Mouse (Mus musculus): ENCODE results near the gene E330021D16Rik.

The E330021D16Rik gene

GRCm38 (mm10) chr6:136421059-136421458 lies 5.7 kb upstream of the E330021D16Rik start:
- DNase-seq = peak; percentile 66

DNA sequence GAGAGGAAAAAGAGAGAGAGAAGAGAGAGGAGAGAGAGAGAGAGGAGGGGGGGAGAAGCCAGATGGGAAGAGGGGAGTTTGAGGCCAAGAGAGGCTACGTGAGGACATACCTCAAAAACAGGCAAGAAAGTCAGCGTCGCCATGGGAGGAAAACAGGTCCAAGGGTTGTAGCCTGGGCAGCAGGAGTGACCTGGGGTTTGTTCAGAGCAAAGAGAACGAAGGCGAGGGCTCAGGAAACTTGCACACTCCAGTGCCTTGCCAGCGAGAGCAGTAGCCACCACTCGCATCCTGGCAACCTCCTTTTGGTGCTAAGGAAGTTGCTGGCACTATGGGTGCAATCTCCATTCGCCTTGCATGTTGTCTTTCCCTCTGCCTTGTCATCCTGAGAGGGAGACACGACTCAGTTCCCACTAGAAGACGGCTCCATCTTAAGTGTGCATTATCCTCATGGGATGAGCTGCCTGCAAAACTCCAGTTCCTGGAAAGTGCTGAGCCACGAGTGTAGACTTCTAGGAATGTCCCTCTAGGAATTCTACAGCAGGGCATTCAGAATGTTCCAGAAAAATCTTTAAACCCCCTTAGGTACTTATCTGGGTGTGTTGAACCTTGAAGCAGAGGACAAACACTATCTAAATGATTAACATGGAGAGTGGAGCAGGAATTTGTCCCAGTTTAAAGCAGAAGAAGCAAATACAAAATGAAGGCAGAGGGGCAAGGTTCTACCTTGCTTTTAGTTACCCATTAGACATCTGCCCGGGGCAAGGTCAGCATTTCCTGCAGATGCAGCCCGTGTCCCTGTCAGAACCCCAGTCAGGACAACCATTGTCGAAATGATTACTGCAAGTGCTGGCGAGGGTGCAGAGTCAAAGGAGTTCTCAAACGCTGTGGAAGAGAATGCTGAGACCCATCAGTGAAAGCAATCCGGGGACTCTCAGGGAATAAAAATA lies 3.8 kb upstream of the E330021D16Rik start:
- peak; percentile 63 for DNase-seq

DNA sequence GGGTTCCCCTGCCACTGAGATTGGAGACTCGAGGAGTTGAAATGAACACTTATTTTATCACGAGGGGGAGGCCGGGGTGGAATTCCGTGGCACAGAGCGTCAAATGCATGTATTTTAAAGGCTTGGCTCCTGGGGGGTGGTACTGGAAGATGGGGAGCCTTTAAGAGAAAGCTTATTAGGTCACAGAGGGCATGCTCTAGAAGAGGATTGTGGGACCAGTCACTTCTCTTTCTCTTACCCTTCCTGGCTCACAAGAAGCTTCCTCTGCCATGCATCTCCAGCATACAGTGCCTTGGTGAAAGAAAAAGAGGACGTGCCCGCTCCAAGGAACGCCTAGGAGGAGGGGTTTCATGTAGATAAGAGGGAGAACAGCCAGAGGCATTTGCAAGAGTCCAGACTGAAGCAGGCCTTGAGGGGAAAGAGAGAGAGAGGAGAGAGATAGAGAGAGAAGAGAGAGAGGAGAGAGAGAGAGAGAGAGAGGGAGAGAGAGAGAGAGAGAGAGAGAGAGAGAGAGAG lies 3.0 kb upstream of the E330021D16Rik start:
- DNase-seq = peak; percentile 75

- DNase-seq = peak; percentile 86
Observed at GRCm38 (mm10) chr6:136417864-136418263, 2.5 kb upstream of the E330021D16Rik start.

DNA sequence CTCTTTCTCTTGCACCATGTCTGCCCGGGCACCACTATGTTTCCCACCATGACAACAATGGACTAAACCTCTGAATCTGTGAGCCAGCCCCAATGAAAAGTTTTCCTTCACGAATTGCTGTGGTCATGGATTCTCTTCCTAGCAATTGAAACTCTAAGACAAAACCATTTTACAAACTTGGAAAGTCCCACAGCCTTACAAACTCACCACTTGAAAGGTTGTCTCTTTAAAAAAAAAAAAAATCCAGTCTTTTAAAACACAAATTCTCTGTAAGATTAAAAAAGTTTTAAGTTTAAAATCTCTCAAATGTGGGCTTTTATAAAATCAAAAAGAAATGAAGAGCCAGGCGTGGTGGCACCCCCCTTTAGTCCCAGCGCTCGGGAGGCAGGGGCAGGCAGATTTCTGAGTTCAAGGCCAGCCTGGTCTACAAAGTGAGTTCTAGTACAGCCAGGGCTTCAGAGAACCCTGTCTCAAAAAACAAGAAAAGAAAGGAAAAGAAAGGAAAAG lies 1.5 kb downstream of the E330021D16Rik start:
- peak; percentile 16 for DNase-seq

- DNase-seq = peak; percentile 72
Observed at GRCm38 (mm10) chr6:136407608-136408192, 7.7 kb downstream of the E330021D16Rik start.

DNA sequence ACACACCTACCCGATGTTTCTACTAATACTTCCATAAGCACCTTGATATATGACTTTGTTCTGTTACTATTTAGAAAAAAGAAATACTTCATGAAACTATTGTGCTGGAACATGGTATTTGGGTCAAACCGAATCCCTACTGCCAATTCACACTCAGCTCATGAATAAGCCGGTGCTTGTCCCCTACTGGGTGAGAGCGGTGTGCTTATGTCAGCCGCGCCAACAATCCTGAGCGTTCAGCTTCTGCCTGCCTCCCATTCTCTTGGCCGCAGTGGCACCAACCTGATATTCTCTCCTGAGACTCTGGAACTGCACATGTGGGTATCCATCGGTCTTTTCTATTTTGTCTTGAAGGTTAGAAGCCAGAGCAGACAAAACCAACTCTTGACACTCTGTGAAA lies 18.5 kb downstream of the E330021D16Rik start:
- DNase-seq = peak; percentile 60

- DNase-seq = peak; percentile 76
Observed at GRCm38 (mm10) chr6:136390262-136390661, 25.1 kb downstream of the E330021D16Rik start.

DNA sequence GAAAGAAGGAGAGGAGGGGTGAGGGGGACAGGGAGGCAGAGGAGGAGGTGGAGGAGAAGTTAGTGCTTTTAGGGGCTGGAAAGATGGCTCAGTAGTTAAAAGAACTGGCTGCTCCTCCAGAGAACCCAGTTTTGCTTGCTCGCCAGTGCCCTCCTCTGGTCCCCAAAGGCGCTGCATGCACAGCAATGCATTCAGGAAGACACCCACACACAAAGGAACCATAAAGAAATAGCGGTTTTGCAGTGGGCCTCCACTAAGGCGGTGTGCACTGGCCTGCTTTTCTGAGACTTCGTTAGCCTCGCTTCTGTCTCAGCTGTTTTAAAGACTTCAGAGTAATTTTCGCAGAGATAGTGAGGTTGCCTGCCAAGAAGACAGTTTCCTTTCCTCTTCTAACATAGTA lies 30.1 kb downstream of the E330021D16Rik start:
- DNase-seq = peak; percentile 5

DNA sequence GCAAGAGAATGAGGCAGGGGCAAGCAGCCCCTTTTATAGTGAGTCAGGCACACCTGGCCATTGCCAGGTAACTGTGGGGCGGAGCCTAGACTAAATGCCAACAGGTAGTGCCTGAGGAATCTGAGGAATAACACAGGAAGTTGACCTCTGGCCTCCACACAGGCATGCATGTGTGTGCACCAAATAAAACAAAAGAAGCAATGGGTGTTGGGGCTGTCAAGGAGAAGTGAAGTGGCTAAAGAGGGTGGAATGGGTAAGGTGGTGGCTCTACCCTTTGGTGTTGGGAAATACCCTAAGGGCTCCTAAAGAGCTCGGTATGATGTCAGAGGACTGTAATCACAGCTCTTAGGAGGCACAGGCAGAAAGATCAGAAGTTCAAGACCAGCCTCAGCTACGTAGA lies 32.2 kb downstream of the E330021D16Rik start:
- peak; percentile 74 for DNase-seq

- peak; percentile 54 for DNase-seq
Observed at GRCm38 (mm10) chr6:136376097-136376496, 39.3 kb downstream of the E330021D16Rik start.

GRCm38 (mm10) chr6:136364430-136365098 lies 50.8 kb downstream of the E330021D16Rik start:
- DNase-seq = no peak

GRCm38 (mm10) chr6:136364008-136364407 lies 51.4 kb downstream of the E330021D16Rik start:
- no peak for DNase-seq

DNA sequence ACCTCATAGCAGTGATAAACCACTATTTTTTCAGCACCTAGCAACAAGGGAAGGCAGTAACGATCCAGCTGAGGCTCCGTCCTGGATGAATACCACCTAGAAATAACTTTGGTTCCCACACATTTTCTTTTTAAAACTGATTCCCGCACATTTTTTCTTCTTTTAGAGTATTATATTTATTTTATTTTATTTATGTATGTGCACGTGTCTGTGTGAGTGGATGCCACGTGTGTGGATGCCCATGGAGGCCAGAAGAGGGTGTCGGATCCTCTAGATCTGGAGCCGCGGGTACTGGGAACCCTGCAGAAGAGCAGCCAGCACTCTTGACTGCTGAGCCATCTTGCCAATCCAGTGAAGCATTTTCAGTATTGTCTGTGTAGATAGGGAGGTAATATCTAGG lies 52.1 kb downstream of the E330021D16Rik start:
- DNase-seq = no peak

DNA sequence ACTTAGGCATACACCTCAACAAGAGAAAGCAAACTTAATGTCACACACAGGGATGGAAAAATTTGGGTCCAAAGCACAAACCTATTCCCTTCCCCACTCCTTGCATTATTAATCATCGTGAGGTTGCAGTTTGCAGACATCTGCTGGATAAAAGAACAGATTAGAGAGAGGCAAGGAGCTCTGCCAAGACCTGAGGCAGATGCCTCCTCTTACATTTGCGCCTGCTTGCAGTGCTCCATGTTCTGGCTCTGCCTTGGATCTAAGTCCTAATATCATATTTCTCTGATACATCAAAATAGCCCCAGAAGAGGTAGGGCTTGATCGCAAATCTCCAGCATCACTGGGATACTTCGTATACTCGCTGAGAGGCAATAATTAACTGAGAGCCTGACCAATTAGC lies 56.9 kb downstream of the E330021D16Rik start:
- DNase-seq = no peak

- peak; percentile 80 for DNase-seq
Observed at GRCm38 (mm10) chr6:136353399-136354184, 61.8 kb downstream of the E330021D16Rik start.

All from heart, adult 11 months (tissue).